Mouse (Mus musculus): ENCODE measurements at regions not wholly inside any gene's neighbourhood (a gene's known extent, or its start where the extent isn't known, plus 50 kb on each side); places are given as distances from the start of the nearest gene placed in this dataset.
A peak's percentile ranks its signal among the peaks of the same experiment; 100 is the strongest.
"Not testable (repeated sequence)": the region's sequence is repeated elsewhere in the genome, so short reads cannot be mapped to it uniquely, and the experiment has no call there.

DNA sequence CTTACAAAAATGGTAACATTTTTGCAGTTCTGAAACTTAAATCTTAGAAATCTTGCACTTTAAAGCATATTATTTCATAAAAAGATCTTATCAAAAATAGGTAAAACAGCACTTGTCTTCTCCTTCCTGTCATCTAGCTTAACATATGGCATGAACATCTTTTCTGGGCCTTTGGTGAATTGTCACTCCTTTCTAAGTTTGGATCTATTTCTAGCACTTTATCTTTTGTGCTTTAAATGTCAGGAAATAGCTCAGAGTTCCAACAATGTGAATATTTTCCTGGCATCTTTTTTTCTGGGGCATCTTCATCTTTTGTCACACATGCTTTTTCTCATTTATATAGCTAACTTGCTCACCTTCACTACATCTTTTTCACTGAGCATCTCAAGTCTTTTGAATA is 527.4 kb upstream of the Gm5150 start:
- no peak for DNase-seq (ENCODE audit: low read depth, low spot score)

DNA sequence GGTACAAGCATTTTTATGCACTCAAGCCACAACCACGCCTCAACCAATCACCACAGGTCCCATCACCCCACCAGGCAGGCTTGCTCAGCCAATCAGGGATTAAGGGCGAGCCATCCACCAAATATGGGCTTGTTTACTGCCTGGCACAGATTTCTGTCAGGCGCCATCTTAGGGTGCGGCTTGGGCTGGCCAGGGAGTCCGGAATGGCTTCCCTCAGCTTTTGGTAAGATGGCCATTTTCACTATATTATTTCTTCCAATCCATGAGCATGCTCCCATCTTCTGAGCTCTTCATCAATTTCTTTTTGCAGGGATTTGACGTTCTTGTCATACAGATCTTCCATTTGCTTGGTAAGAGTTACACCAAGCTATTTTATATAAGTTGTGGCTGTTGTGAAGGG is 521.3 kb upstream of the Gm5150 start:
- DNase-seq (ENCODE audit: low read depth, low spot score), result not testable (repeated sequence)

DNA sequence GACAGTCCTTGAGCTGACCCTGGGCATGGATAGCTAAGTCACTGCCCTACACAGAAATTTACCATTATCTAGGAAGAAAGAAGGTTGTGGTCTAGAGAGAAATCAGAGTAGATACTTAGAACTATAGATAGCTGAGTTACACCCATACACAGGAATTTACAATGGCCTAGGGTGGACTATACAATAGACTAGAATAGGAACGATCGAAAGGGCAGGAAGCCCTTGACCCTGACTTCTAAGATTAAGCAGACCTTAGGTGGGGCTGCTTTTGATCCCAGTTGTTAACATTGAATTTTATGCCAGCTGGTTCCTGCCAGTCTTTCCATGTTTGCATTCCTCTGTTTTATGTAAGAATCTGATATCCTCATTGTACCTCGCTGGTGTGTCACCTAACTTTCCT is 482.2 kb upstream of the Gm5150 start:
- DNase-seq (ENCODE audit: low read depth, low spot score), result not testable (repeated sequence)

DNA sequence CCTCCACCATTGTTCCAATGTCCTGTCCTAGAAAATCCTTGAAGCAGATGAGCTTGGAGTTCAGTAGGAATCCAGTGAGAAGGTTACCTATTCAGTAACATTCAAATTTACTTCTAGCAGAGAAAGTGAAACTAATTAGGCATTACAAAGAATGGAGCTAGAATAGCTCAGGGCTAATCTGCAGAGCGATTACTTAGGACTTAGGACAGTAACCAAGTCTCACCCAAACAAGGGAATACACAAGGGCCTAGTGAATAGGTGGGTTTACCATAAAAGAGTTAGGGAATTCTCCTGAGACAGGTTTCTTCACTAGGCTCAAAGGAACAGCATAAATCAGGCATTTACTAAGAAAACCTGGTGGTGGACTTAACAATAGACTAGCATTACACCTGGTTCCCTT is 476.5 kb upstream of the Gm5150 start:
- DNase-seq (ENCODE audit: low read depth, low spot score), result no peak

DNA sequence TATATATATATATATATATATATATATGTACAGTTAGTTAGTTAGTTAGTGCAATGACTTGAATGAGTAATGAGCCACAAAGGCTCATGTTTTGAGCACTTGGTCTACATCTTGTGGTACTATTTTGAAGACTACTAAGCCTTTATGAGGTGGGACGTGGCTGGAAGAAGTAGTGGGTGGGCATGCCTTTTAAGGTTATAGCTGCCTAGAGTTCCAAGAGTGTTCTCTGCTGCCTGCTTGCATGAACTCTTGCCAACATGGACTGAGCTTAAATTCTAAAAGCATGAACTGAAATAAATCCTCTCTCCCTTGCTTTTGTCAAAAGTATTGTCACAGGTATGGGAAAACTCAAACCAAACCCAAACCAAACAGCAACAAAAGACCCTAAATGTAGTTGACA is 465.1 kb upstream of the Gm5150 start:
- no peak for DNase-seq (ENCODE audit: low read depth, low spot score)

DNA sequence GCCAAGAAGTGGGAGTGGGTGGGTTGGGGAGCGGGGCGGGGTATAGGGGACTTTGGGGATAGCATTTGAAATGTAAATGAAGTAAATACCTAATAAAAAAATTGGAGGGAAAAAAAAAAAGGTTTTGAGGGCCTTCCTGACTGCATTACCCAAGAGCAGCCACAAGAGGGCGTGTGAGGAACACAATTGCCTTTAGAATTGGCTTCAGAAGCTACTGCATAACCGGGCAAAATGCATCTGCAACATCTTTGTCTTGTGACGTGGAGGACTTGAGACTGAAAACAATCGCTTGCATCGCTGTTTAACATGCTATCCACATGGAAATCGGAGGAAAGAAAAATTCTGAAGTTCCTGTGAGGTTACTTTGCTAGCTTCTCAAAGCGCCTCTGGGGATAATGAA is 460.2 kb upstream of the Gm5150 start:
- DNase-seq (ENCODE audit: low read depth, low spot score), result peak; percentile 1

DNA sequence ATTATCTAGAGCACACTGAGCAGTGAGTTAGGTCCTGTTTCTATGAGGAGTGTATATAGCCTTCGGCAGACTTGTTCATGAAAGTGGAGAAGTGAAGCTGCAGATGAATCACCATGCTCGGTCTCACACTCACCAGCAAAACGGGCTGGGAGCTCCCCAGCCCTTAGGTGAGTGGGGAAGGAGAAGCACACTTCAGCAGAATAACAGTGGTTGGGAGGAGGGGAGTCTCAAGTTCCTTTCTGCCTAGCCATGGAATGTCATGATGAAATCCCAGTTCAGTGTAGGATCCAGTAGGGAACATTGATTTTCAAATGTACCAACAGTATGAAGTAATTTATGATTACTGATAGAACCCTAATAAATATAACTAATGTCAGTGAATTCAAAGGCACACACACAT is 459.1 kb upstream of the Gm5150 start:
- no peak for DNase-seq (ENCODE audit: low read depth, low spot score)

DNA sequence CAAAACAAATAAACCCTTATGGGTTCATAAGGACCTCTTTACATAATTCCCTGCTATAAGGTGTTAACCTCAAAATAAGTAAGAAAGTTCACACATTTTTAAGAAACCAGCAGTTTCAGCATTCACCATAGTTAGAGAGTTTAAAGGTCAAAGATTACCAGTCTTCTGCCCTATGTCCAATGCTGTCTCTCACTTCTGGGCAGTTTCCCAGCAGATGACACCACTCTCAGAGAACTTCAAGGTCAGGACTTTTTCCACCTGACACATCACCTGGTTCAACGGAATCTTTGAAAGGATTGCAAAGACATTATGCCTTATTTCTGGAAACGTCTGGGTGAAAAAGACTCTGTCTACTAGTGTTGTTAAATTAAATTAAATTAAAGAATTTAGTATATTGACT is 458.1 kb upstream of the Gm5150 start:
- DNase-seq (ENCODE audit: low read depth, low spot score), result no peak

DNA sequence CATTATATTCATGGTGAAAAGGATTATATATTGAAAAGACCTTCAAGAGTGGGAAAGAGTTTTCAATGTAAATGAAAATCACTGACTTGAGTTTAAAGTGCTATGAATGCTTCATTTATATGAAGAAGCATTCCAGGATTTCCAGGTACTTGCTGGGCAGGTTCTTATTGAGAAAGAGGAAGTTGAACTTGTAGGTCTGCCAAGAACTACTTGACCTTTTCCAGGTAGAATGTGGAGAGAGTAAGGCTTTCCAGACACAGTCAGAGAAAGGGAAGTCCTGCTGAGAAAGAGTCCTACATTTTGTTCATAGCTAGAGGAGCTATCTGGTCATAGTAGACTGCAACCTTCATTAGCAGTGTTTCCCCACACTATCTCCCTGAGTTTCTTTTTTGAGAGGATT is 426.8 kb upstream of the Gm5150 start:
- no peak for DNase-seq (ENCODE audit: low read depth, low spot score)

DNA sequence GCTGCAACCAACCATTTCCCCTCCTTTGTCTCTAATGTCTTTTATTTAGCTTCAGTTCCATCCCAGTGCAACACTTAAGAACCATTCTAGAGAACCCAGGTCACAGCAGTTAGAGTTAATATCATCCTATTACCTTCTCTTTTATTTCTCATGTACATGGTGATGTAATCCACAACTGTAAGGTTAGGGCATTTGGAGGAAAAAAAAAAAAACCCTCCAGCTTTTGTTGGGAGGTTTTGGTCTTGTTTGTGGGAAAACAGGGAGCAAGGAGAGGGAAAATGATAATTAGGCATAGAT is 425.5 kb upstream of the Gm5150 start:
- no peak for DNase-seq (ENCODE audit: low read depth, low spot score)

DNA sequence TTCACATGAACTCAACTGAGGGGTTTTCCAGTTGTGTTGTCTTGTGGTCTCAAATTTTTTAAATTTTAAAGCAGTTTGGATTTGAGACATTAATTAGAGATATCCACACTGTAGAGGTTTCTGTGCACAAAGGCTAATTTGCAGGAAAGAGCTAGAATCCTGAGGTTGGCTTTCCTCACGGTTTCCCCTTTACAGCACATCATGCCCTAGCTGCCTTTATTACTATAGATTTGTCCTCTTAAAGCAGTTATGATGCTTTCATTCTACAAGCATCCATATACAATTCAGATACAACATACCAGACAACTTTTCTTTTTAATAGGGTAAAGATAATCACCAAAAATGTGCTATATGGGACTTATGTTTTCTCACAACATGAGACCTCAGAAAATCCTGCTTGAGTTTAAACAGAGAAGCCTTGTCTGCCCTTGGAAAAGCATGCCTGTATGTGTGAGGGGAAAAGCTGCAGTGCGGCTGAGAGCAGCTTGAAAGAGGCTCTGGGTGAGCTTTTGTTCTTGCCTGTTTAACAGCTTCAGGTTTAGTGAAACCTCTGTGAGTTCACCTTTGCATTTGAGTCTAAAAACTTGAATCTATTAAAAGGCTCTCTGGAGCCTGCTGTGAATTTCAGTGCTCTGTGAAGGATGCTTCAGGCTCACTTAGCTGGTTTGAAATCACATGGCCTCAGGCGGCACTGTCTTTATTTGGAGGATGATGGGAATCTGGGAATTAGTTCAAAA is 425.0 kb upstream of the Gm5150 start:
- DNase-seq (ENCODE audit: low read depth, low spot score), result no peak
